Mouse (Mus musculus): ENCODE results near the gene Tmem217.

GRCm38 (mm10) chr17:29500802-29501469 is 51.2 kb downstream of the Tmem217 start:
- TF ChIP-seq CTCF (IDR thresholded peaks at IDR 0.05; ENCODE audit: low read depth) (peak; percentile 43), EP300 (IDR thresholded peaks at IDR 0.05; ENCODE audit: low read depth) (peak; percentile 92)
